13 mouse cellular contexts compared by ENCODE assay signal in genomic region chr1:42703851-42704613, GRCm38 (mm10). TPM values are rescaled to one million over a fixed set of nuclear protein-coding genes. Genes with fewer than 3 reads are reported as not detected.
DNase-seq lines count a peak whose midpoint lies in the region; ATAC-seq lines count a peak whose summit lies in the region.
"Had no signal": no experiment of that assay in that cellular context is flagged by ENCODE, and none has a peak within 500 bp of the region (broad histone marks: within the 10 kb centered on the region; RNA-seq: fewer than 3 reads in every experiment).

No protein-coding gene starts in this region.

- peak; percentile 63 for DNase-seq in kidney, adult 18-20 months
- DNase-seq in kidney, adult 8-10 months, result no peak
- DNase-seq in forebrain, embryonic 10.5 days (ENCODE audit: extremely low spot score, low spot score), result peak; percentile 72
- no peak for DNase-seq in left cerebral cortex, adult 9 months (ENCODE audit: low spot score in 2 of 2)
- DNase-seq: adrenal gland, postnatal 10 days; heart, postnatal 14 days; thymus, postnatal 36 days had no signal

- peaks cover 97% of the 10 kb centered on the region for H3K27me3 ChIP-seq in forebrain, embryonic 10.5 days (ENCODE audit: poor library complexity, severe bottlenecking)
- H3K27me3 ChIP-seq in kidney, embryonic 15.5 days, result peaks cover 94% of the 10 kb centered on the region
- peaks cover 17% of the 10 kb centered on the region for H3K27me3 ChIP-seq in neural tube, embryonic 12.5 days (replicated peaks)

- ATAC-seq in kidney, embryonic 15.5 days (replicated peaks; ENCODE audit: low FRiP score), result peak; percentile 41
- ATAC-seq in neural tube, embryonic 12.5 days (ENCODE audit: low FRiP score, low read depth), result peak; percentile 86
- ATAC-seq in megakaryocyte, adult 5-6 weeks (ENCODE audit: poor library complexity, severe bottlenecking), result no peak
- ATAC-seq in erythroblast, adult 5-6 weeks (replicated peaks; ENCODE audit: low FRiP score, poor library complexity, severe bottlenecking), result no peak

- WGBS in forebrain, embryonic 10.5 days, result under 1% methylated on average over 26 of the region's 26 CpGs
- 1% methylated on average over 26 of the region's 26 CpGs for WGBS in kidney, embryonic 15.5 days
- under 1% methylated on average over 26 of the region's 26 CpGs for WGBS in neural tube, embryonic 12.5 days

- peaks cover 87% of the 10 kb centered on the region for H3K4me1 ChIP-seq in forebrain, embryonic 10.5 days
- peaks cover 25% of the 10 kb centered on the region for H3K4me1 ChIP-seq in kidney, embryonic 15.5 days
- peaks cover 52% of the 10 kb centered on the region for H3K4me1 ChIP-seq in neural tube, embryonic 12.5 days

- peaks cover 42% of the 10 kb centered on the region for H3K36me3 ChIP-seq in forebrain, embryonic 10.5 days (replicated peaks)
- H3K36me3 ChIP-seq in kidney, embryonic 15.5 days, result no peaks in the 10 kb centered on the region
- H3K36me3 ChIP-seq in neural tube, embryonic 12.5 days, result peaks cover 6% of the 10 kb centered on the region

- H3K9me3 ChIP-seq in forebrain, embryonic 10.5 days, result no peaks in the 10 kb centered on the region
- H3K9me3 ChIP-seq in kidney, embryonic 15.5 days (replicated peaks), result no peaks in the 10 kb centered on the region
- H3K9me3 ChIP-seq in neural tube, embryonic 12.5 days, result no peaks in the 10 kb centered on the region

- peak overlapping the region; percentile 89 for H3K27ac ChIP-seq in forebrain, embryonic 10.5 days
- peak overlapping the region; percentile 79 for H3K27ac ChIP-seq in kidney, embryonic 15.5 days
- peak overlapping the region; percentile 78 for H3K27ac ChIP-seq in neural tube, embryonic 12.5 days
- H3K27ac ChIP-seq: liver, embryonic 14.5 days had no signal

- no peak overlapping the region for H3K9ac ChIP-seq in kidney, embryonic 15.5 days
- peak overlapping the region; percentile 56 for H3K9ac ChIP-seq in neural tube, embryonic 12.5 days
- H3K9ac ChIP-seq: liver, embryonic 14.5 days had no signal

- peak overlapping the region; percentile 94 for H3K4me3 ChIP-seq in forebrain, embryonic 10.5 days
- peak overlapping the region; percentile 22; the same call in 1 of the 2 replicates for H3K4me3 ChIP-seq in kidney, embryonic 15.5 days (replicated peaks)
- peak overlapping the region; percentile 24 for H3K4me3 ChIP-seq in neural tube, embryonic 12.5 days

- H3K4me2 ChIP-seq in kidney, embryonic 15.5 days, result peak overlapping the region; percentile 41
- H3K4me2 ChIP-seq in neural tube, embryonic 12.5 days (replicated peaks), result peak overlapping the region; percentile 72

RNA-seq across cellular contexts. Expression of gene Pou3f3, which starts 8.5 kb away (rescaled TPM):
- 13.4 and 14.4 TPM in 2 replicates for polyA plus RNA-seq in forebrain, embryonic 10.5 days (2016; fragmentation: Nextera tagmentation; extraction: Ambion mirVana)
- polyA plus RNA-seq in kidney, embryonic 15.5 days (2015; fragmentation: Nextera tagmentation; extraction: Ambion mirVana), result 8.9 and 9.2 TPM in 2 replicates
- polyA plus RNA-seq in neural tube, embryonic 12.5 days (2016; fragmentation: Nextera tagmentation; extraction: Ambion mirVana), result 17.2 and 17.8 TPM in 2 replicates
- total RNA-seq in megakaryocyte, adult 5-6 weeks (2015), result not detected in 2 replicates
- not detected in 2 replicates for total RNA-seq in megakaryocyte, adult 5-6 weeks (2017)
- total RNA-seq in erythroblast, adult 5-6 weeks (2015; ENCODE audit: low replicate concordance), result not detected in 2 replicates
- 0.14 TPM in 1 of 2 replicates, not detected in the other for total RNA-seq in erythroblast, adult 5-6 weeks (2017; ENCODE audit: low replicate concordance)
- total RNA-seq: heart, postnatal 14 days; neutrophil, adult 5-6 weeks had no signal

Comparison
In these comparisons a context has a peak if more than half of its experiments do, and no peak if none do; other contexts are left out.
1. DNase-seq: peak in kidney, adult 18-20 months (single experiment) and forebrain, embryonic 10.5 days (single experiment); none in kidney, adult 8-10 months (0 of 2) and left cerebral cortex, adult 9 months (0 of 2).
2. H3K4me3 ChIP-seq: peak in every context shown above with its lines; median percentile 94 in forebrain, embryonic 10.5 days; 24 in neural tube, embryonic 12.5 days; 22 in kidney, embryonic 15.5 days.
3. ATAC-seq: peak in kidney, embryonic 15.5 days (single experiment) and neural tube, embryonic 12.5 days (single experiment); none in megakaryocyte, adult 5-6 weeks (single experiment) and erythroblast, adult 5-6 weeks (single experiment).
4. Peak in every context shown above with its lines, with median percentiles within 50 percentile points of each other: H3K27ac ChIP-seq.